Mouse (Mus musculus) MEL (cell line): ENCODE data around the gene Pja2.

ENCODE experiments used
- POLR2A ChIP-seq, 2 experiments: IDR thresholded peaks; 2 replicates each; pipeline ENCODE4 v1.6.1; 2011 to 2012; ENCODE audit warnings: low read length in 2 of 2, mild to moderate bottlenecking in 2 of 2, control low read depth in 1 of 2, improper control_type of control experiment in 1 of 2, low read depth in 1 of 2, moderate library complexity in 1 of 2; ENCODE audit not compliant: control insufficient read depth in 1 of 2, insufficient read depth in 1 of 2, poor library complexity in 1 of 2
- UBTF ChIP-seq: IDR thresholded peaks from 2 replicates; pipeline ENCODE4 v1.6.1; 2012; ENCODE audit warnings: low read depth, mild to moderate bottlenecking, inconsistent platforms, low read length, improper control_type of control experiment, moderate library complexity, borderline replicate concordance; ENCODE audit not compliant: insufficient read depth

DNA sequence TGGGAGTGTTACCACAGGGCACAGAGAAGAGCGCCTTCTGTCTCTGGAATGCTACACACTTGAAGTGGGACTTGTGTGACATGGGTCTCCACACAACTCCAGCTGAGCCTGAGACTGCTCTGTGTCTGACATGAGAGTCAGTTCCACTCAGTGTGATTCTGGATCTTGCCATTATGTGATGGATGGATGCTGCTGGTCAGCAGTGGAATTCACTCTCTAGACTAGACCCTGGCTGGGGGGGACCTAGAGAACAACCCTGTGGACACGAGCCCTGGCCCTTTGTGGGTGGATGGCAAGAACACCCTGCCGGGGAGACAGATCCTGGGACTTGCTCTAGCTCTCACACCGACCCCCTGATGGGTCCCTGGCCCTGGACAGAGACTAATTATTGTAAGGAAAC, 56.5 kb downstream of the Pja2 start:
- TF ChIP-seq POLR2A (IDR thresholded peaks at IDR 0.05; ENCODE audit: control insufficient read depth in 1 of 2, insufficient read depth in 1 of 2, low read depth in 1 of 2, low read length in 2 of 2, poor library complexity in 1 of 2): no peak
- no peak for TF ChIP-seq UBTF
